Mouse (Mus musculus) c-Kit-positive CD71-negative TER-119-negative erythroid progenitor cells, embryonic 14.5 days (primary cell): ENCODE results near the gene Cntd1.

Experiments
- DNase-seq: peaks from one replicate; pipeline ENCODE4 v3.0.0-alpha.2; 2013; ENCODE audit warnings: low read depth

Gene Cntd1

GRCm38 (mm10) chr11:101278223-101279192 lies at the start of gene Cntd1, which contains the start of gene Coa3:
Gene Cntd1, plus strand, starts transcription at chr11:101279012.
Gene Coa3, minus strand, starts transcription at chr11:101279114.
- DNase-seq, result peak; percentile 80

- no peak for DNase-seq
Measured at GRCm38 (mm10) chr11:101229361-101229900, 49.4 kb upstream of the Cntd1 start.

- no peak for DNase-seq
Measured at GRCm38 (mm10) chr11:101230061-101230511, 48.7 kb upstream of the Cntd1 start.

- no peak for DNase-seq
Measured at GRCm38 (mm10) chr11:101230526-101230925, 48.3 kb upstream of the Cntd1 start.

- no peak for DNase-seq
Measured at GRCm38 (mm10) chr11:101230991-101231871, 47.6 kb upstream of the Cntd1 start.

GRCm38 (mm10) chr11:101232010-101232839 lies 46.6 kb upstream of the Cntd1 start:
- no peak for DNase-seq

GRCm38 (mm10) chr11:101233240-101233639 lies 45.6 kb upstream of the Cntd1 start:
- no peak for DNase-seq

- DNase-seq, result no peak
Measured at GRCm38 (mm10) chr11:101234124-101234523, 44.7 kb upstream of the Cntd1 start.

GRCm38 (mm10) chr11:101235429-101235828 lies 43.4 kb upstream of the Cntd1 start:
- no peak for DNase-seq

GRCm38 (mm10) chr11:101236782-101237181 lies 42.0 kb upstream of the Cntd1 start:
- DNase-seq, result no peak

- no peak for DNase-seq
Measured at GRCm38 (mm10) chr11:101238071-101238647, 40.7 kb upstream of the Cntd1 start.

- DNase-seq, result no peak
Measured at GRCm38 (mm10) chr11:101245071-101245470, 33.7 kb upstream of the Cntd1 start.

- DNase-seq, result no peak
Measured at GRCm38 (mm10) chr11:101245855-101246701, 32.7 kb upstream of the Cntd1 start, which contains the start of gene Ramp2. Gene Ramp2, plus strand, starts transcription at chr11:101246028.

- DNase-seq, result no peak
Measured at GRCm38 (mm10) chr11:101246702-101247012, 32.2 kb upstream of the Cntd1 start.

- DNase-seq, result no peak
Measured at GRCm38 (mm10) chr11:101247521-101248030, 31.2 kb upstream of the Cntd1 start.

- DNase-seq, result no peak
Measured at GRCm38 (mm10) chr11:101248258-101248994, 30.4 kb upstream of the Cntd1 start.

GRCm38 (mm10) chr11:101251031-101251430 lies 27.8 kb upstream of the Cntd1 start:
- DNase-seq, result no peak

GRCm38 (mm10) chr11:101252941-101253340 lies 25.9 kb upstream of the Cntd1 start:
- no peak for DNase-seq
